Mouse (Mus musculus) testis, adult 2 months (tissue): Measurements from ENCODE around the gene Wdr48. TPM values are rescaled to one million over a fixed set of nuclear protein-coding genes. Genes with fewer than 3 reads are reported as not detected.

Source experiments
- H3K27ac ChIP-seq: fragments of 200-500 bp; 2 replicates; pipeline ENCODE4 v1.5.1; 2012; ENCODE audit warnings: low read depth, low read length; ENCODE audit not compliant: control insufficient read depth, insufficient read depth
- H3K27me3 ChIP-seq: fragments of 200-500 bp; 2 replicates; pipeline ENCODE4 v1.6.1; 2012; ENCODE audit warnings: mild to moderate bottlenecking, low read length, moderate library complexity; ENCODE audit not compliant: control insufficient read depth, insufficient read depth
- H3K36me3 ChIP-seq: fragments of 200-500 bp; 2 replicates; pipeline ENCODE4 v1.6.1; 2012; ENCODE audit warnings: mild to moderate bottlenecking, low read length; ENCODE audit not compliant: control insufficient read depth, insufficient read depth
- H3K4me1 ChIP-seq: fragments of 200-500 bp; 2 replicates; pipeline ENCODE4 v1.6.1; 2012; ENCODE audit warnings: low read length; ENCODE audit not compliant: control insufficient read depth, insufficient read depth
- H3K4me3 ChIP-seq: fragments of 200-500 bp; 2 replicates; pipeline ENCODE4 v1.5.1; 2012; ENCODE audit warnings: low read depth, mild to moderate bottlenecking, low read length, moderate library complexity, mixed read lengths; ENCODE audit not compliant: control insufficient read depth
- CTCF ChIP-seq: fragments of 200-500 bp; IDR thresholded peaks from 2 replicates; pipeline ENCODE4 v1.5.1; 2012; ENCODE audit warnings: low read depth, mild to moderate bottlenecking, inconsistent platforms, low read length, moderate library complexity; ENCODE audit not compliant: control insufficient read depth, insufficient read depth, insufficient replicate concordance
- POLR2A ChIP-seq: fragments of 200-500 bp; IDR thresholded peaks from 2 replicates; pipeline ENCODE4 v1.6.1; 2012; ENCODE audit warnings: low read depth, mild to moderate bottlenecking, inconsistent platforms, low read length, moderate library complexity; ENCODE audit not compliant: control insufficient read depth
- polyA plus RNA-seq: library from polyadenylated mRNA; depleted of rRNA; stranded (reverse); fragments of >200 nt; gene quantifications from 2 replicates; pipeline ENCODE4 v1.2.3, GENCODE M21; 2012

The Wdr48 gene
- polyA plus RNA-seq, 1 experiment: 346 TPM

- H3K36me3 ChIP-seq: peaks cover 2% of the 10 kb centered on the region; the same call in 1 of the 2 replicates
- H3K27me3 ChIP-seq: no peaks in the 10 kb centered on the region
- peaks cover 4% of the 10 kb centered on the region for H3K4me1 ChIP-seq
- TF ChIP-seq CTCF (no peak), POLR2A (no peak)
- H3K4me3 ChIP-seq: no peak overlapping the region
- H3K27ac ChIP-seq: no peak overlapping the region
Observed at GRCm38 (mm10) chr9:119941407-119941806, 46.7 kb downstream of the Wdr48 start.

DNA sequence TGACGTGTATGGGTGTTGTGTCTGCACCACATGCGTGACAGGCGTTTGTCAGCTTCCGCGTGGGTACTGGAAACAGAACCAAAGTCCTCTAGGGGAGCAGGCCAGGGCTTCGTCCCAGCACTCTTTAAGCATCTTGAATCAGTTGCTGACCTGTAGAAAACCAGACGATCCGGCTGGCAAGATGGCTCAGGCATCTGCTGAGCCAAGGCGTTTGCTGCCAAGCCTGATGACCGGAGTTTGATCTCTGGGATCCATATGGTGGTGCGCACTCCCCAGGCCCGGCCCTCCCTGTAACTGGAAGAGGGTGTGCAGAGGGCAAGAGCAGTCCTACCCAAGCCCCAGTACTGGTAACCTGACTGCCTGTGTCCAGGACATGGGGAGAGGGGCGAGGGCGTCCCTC, 47.2 kb downstream of the Wdr48 start:
- no peak overlapping the region for H3K27ac ChIP-seq
- H3K4me1 ChIP-seq: peaks cover 3% of the 10 kb centered on the region
- no peaks in the 10 kb centered on the region for H3K27me3 ChIP-seq
- TF ChIP-seq CTCF: no peak
- TF ChIP-seq POLR2A: no peak
- H3K4me3 ChIP-seq: no peak overlapping the region
- H3K36me3 ChIP-seq: peaks cover 2% of the 10 kb centered on the region; the same call in 1 of the 2 replicates

- H3K4me3 ChIP-seq: no peak overlapping the region
- no peaks in the 10 kb centered on the region for H3K27me3 ChIP-seq
- no peak overlapping the region for H3K27ac ChIP-seq
- TF ChIP-seq CTCF (no peak), POLR2A (no peak)
- no peaks in the 10 kb centered on the region for H3K4me1 ChIP-seq
- H3K36me3 ChIP-seq: peaks cover 2% of the 10 kb centered on the region; the same call in 1 of the 2 replicates
Observed at GRCm38 (mm10) chr9:119943326-119943725, 48.6 kb downstream of the Wdr48 start.

GRCm38 (mm10) chr9:119945173-119945900, 50.7 kb downstream of the Wdr48 start:
- H3K27me3 ChIP-seq: no peaks in the 10 kb centered on the region
- no peaks in the 10 kb centered on the region for H3K4me1 ChIP-seq
- H3K4me3 ChIP-seq: no peak overlapping the region
- TF ChIP-seq CTCF (peak; percentile 79), POLR2A (no peak)
- H3K27ac ChIP-seq: no peak overlapping the region
- peaks cover 2% of the 10 kb centered on the region; the same call in 1 of the 2 replicates for H3K36me3 ChIP-seq

DNA sequence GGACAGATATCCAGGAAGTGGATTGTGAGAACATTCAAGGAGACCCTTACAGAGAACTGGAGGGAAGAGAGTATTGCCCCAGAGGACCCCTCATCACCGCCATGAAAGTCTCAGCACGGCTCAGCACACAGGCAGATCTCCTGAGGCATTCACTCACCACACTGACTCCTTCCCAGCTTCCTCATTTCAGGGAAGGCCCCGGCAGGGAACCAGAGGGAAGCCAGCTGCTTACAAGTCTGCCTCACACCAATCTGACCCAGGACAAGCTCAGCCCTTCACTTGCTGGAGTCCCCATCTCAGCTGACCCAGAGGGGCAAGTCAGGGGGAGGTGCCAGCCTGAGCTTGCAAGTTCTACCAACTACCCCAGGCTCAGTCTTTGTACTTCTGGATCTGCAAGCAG, 54.1 kb downstream of the Wdr48 start:
- H3K4me1 ChIP-seq: no peaks in the 10 kb centered on the region
- H3K27me3 ChIP-seq: no peaks in the 10 kb centered on the region
- no peak overlapping the region for H3K27ac ChIP-seq
- no peak overlapping the region for H3K4me3 ChIP-seq
- TF ChIP-seq POLR2A: no peak
- no peak for TF ChIP-seq CTCF
- H3K36me3 ChIP-seq: peaks cover 2% of the 10 kb centered on the region; the same call in 1 of the 2 replicates

- Histone ChIP-seq H3K4me3 (no peak overlapping the region), H3K27ac (no peak overlapping the region), H3K27me3 (no peaks in the 10 kb centered on the region), H3K36me3 (peaks cover 3% of the 10 kb centered on the region; the same call in 1 of the 2 replicates), H3K4me1 (no peaks in the 10 kb centered on the region)
- no peak for TF ChIP-seq CTCF
- TF ChIP-seq POLR2A: no peak
Observed at GRCm38 (mm10) chr9:119950434-119950833, 55.8 kb downstream of the Wdr48 start.

DNA sequence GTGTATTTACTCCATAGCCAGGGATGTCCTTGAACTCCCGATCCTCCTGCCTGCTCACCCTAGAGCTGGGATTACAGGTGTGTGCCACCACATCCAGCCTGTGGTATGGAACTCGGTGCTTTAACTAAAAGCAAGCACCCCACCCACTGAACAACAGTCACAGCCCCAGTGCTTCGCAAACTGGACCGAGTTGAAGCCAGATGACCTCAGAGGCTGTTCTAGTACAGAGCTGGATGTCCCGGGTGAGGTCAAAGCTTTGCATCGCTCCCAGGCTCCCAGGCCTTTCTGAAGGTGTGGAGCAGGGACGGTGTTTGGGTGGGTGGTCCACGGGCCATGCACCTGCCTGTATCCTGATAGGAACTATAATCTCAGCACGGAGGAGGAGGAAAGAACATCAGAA, 56.7 kb downstream of the Wdr48 start:
- TF ChIP-seq CTCF: no peak
- no peak for TF ChIP-seq POLR2A

More for the DNA sequence above, 56.7 kb downstream of the Wdr48 start:
- no peak overlapping the region for H3K27ac ChIP-seq
- H3K36me3 ChIP-seq: peaks cover 1% of the 10 kb centered on the region; the same call in 1 of the 2 replicates
- peaks cover under 1% of the 10 kb centered on the region; the same call in 1 of the 2 replicates for H3K4me1 ChIP-seq
- H3K27me3 ChIP-seq: no peaks in the 10 kb centered on the region
- no peak overlapping the region for H3K4me3 ChIP-seq
